Mouse (Mus musculus) midbrain, postnatal 0 days (tissue): ENCODE measurements around the gene Ppp1r9a. TPM values are rescaled to one million over a fixed set of nuclear protein-coding genes. Genes with fewer than 3 reads are reported as not detected.

ENCODE experiments used
- ATAC-seq: fragments of 200-750 bp; cut with Nextera tagmentation; 2 replicates; pipeline ENCODE4 v1.8.0; 2017; ENCODE audit warnings: moderate number of reproducible peaks, mild to moderate bottlenecking, moderate TSS enrichment, moderate library complexity; ENCODE audit not compliant: low FRiP score
- DNase-seq: peaks from one replicate; pipeline ENCODE4 v3.0.0-alpha.2; 2015; ENCODE audit warnings: low spot score
- H3K27ac ChIP-seq: fragments of 300-500 bp; sonication (generic); 2 replicates; pipeline ENCODE4 v1.5.1; 2014; ENCODE audit warnings: low read depth, mild to moderate bottlenecking, low read length, mixed read lengths
- H3K27me3 ChIP-seq: fragments of 300-500 bp; sonication (generic); 2 replicates; pipeline ENCODE4 v1.6.1; 2014; ENCODE audit warnings: low read length, control low read depth, mixed read lengths; ENCODE audit not compliant: insufficient read depth
- H3K36me3 ChIP-seq: fragments of 300-500 bp; sonication (generic); 2 replicates; pipeline ENCODE4 v1.6.1; 2014; ENCODE audit warnings: low read length, control low read depth, mixed read lengths; ENCODE audit not compliant: insufficient read depth
- H3K4me1 ChIP-seq: fragments of 300-500 bp; sonication (generic); 2 replicates; pipeline ENCODE4 v1.6.1; 2014; ENCODE audit warnings: mild to moderate bottlenecking, control low read depth, antibody characterized with exemption, low read length, mixed read lengths; ENCODE audit not compliant: insufficient read depth
- H3K4me2 ChIP-seq: fragments of 300-500 bp; sonication (generic); 2 replicates; pipeline ENCODE4 v1.6.1; 2014; ENCODE audit warnings: low read depth, mild to moderate bottlenecking, low read length, mixed read lengths; ENCODE audit not compliant: poor library complexity, severe bottlenecking
- H3K4me3 ChIP-seq: fragments of 300-500 bp; sonication (generic); 2 replicates; pipeline ENCODE4 v1.5.1; 2014; ENCODE audit warnings: low read depth, mild to moderate bottlenecking, low read length, moderate library complexity
- H3K9ac ChIP-seq: fragments of 300-500 bp; sonication (generic); replicated peaks from 2 replicates; pipeline ENCODE4 v1.6.1; 2014; ENCODE audit warnings: mild to moderate bottlenecking, low read length, moderate library complexity, mixed read lengths; ENCODE audit not compliant: poor library complexity, severe bottlenecking
- H3K9me3 ChIP-seq: fragments of 300-500 bp; sonication (generic); 2 replicates; pipeline ENCODE4 v1.6.1; 2016; ENCODE audit warnings: low read length, control low read depth
- CTCF ChIP-seq: IDR thresholded peaks from 2 replicates; pipeline ENCODE4 v1.5.1; 2016; ENCODE audit warnings: antibody characterized with exemption, mild to moderate bottlenecking
- WGBS: fragments of 180-500 bp; shearing (Covaris S2); extraction: QIAGEN DNeasy Blood & Tissue Kit; methylation state at CpG from one replicate; pipeline ENCODE4 v1.1.7; 2014; 5-methylcytosine and 5-hydroxymethylcytosine counted together
- polyA plus RNA-seq: library from polyadenylated mRNA; unstranded; fragments of >200 nt; fragmentation: Nextera tagmentation; extraction: Ambion mirVana; gene quantifications from 2 replicates; pipeline ENCODE4 v1.2.1, GENCODE M21; 2015
- total RNA-seq: library from RNA; depleted of rRNA; stranded (reverse); fragments of >200 nt; gene quantifications from 2 replicates; pipeline ENCODE4 v1.2.3, GENCODE M21; 2014

Gene Ppp1r9a
- total and polyA plus RNA-seq, 2 experiments from 2014 or later: 43.6 to 66.3 TPM

DNA sequence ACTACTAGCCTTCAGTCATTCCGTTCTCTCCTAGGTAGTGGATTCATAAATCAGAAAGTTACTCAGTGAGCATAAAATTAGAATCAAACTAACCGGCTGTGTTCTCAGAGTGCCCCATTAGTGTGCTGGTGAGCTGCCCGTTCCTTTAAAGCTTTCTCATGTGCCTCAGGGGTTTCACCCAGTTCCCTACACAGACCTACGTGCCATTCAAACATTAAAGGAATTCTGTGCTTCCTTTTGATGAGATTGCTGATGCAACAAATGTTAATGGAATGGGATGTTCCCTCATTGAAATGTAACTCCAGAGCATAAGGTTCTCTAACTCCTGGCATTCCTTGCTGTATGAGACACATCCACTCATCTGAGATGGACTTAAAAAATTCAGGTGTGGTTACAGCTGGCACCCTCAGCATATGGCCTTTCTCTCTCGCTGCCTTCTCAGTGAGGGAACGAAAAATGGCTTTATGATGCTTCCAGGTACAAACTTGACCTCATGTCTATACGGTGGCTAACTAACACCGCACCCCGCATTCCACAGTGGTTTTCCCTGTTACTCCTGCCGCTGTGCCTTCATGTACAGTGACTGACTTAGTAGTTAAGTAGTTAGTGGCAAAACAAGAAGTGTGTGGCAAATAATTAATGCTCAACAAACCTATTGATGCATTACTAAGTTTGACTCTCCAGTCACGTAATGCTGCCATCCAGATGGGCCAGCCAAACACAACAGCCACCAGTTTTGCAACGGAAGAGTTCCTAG, 236.3 kb downstream of the Ppp1r9a start:
- Histone ChIP-seq H3K27ac (no peak overlapping the region), H3K4me2 (no peak overlapping the region), H3K4me1 (no peaks in the 10 kb centered on the region), H3K4me3 (no peak overlapping the region), H3K9me3 (no peaks in the 10 kb centered on the region), H3K9ac (no peak overlapping the region), H3K27me3 (no peaks in the 10 kb centered on the region), H3K36me3 (0 out of 2 replicates have a peak, but pooled peaks cover 6% of the 10 kb centered on the region)
- DNase-seq (no peak), ATAC-seq (no peak)
- WGBS: 85% methylated on average over 12 of the region's 12 CpGs
- TF ChIP-seq CTCF: no peak

DNA sequence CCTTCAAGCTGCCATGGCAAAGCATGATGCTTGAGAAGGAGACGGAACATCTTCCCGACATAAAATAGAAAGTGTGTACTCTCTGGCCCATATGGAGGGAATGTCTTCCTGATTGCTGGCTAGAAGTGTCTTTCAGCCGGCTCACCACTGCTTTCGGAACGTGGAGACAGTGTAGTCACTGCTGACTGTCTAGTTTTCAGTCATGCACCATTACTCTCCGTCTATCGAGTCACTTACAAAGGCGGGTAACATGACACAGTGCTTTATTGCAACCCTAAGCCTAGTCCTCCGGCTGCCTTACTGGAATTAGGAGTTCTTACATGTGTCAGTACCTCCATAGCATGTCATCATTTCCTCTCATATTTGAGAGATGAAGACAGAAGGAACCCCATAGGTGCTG, 236.9 kb downstream of the Ppp1r9a start:
- DNase-seq: no peak
- no peaks in the 10 kb centered on the region for H3K4me1 ChIP-seq
- no peak overlapping the region for H3K27ac ChIP-seq
- no peaks in the 10 kb centered on the region for H3K9me3 ChIP-seq
- ATAC-seq: no peak
- H3K36me3 ChIP-seq: 0 out of 2 replicates have a peak, but pooled peaks cover 6% of the 10 kb centered on the region
- H3K9ac ChIP-seq: no peak overlapping the region
- H3K4me3 ChIP-seq: no peak overlapping the region
- no peaks in the 10 kb centered on the region for H3K27me3 ChIP-seq
- no peak for TF ChIP-seq CTCF
- WGBS: 78% methylated on average over 9 of the region's 9 CpGs
- no peak overlapping the region for H3K4me2 ChIP-seq

DNA sequence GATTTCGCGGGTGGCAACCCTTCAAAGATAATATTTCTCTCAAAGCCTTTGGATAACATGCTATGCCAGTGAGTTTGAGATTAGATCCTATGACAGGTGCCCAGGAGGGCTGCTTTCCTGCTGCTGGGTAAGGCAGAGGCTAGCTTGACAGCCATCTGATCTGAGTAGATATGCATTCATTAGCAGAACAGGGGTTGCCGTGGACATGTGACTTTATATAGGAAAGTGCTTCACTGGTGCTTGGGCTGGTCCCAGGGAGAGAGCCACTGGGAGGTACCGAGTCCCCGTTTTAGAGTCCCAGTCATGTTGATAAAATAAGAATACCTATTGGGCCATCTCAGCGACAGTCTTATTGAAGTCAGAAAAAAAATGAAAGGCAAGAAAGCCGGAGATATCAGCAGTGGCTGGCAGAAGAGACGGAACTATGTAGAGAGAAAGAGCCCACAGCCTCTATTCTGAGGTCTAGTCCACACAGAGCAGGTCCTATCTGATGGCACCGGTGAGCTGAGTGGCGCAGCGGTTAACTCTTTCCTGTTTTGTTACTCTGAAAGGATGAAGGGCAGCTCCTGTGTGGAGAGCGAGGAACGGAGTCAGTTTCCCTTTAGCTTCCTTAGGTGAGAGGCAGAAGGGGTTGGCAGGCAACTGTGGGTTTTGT, 244.9 kb downstream of the Ppp1r9a start:
- 68% methylated on average over 13 of the region's 13 CpGs for WGBS
- DNase-seq (no peak), ATAC-seq (no peak)
- no peak overlapping the region for H3K27ac ChIP-seq
- no peak overlapping the region for H3K9ac ChIP-seq
- no peaks in the 10 kb centered on the region for H3K27me3 ChIP-seq
- no peaks in the 10 kb centered on the region for H3K9me3 ChIP-seq
- H3K36me3 ChIP-seq: no peaks in the 10 kb centered on the region
- TF ChIP-seq CTCF: no peak
- no peaks in the 10 kb centered on the region for H3K4me1 ChIP-seq
- no peak overlapping the region for H3K4me3 ChIP-seq
- H3K4me2 ChIP-seq: no peak overlapping the region

DNA sequence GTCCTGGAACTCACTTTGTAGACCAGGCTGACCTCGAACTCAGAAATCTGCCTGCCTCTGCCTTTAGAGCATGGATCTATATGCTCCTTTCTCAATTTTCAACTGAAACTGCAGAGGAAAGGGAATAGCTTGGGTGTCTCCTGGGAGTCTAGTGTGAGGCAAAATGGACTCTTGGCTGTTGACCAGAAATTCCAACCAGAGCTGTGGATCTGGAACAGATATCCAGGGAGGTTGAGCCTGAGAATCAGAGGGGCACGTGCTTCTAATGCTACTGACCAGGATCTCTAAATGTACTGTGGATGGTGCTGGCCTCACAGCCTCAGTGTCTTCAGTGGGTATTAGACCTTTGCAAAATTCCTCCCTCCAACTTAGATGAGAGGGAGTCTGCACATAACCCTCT, 247.2 kb downstream of the Ppp1r9a start:
- no peak overlapping the region for H3K27ac ChIP-seq
- DNase-seq (no peak), ATAC-seq (no peak)
- no peaks in the 10 kb centered on the region for H3K9me3 ChIP-seq
- H3K4me1 ChIP-seq: no peaks in the 10 kb centered on the region
- TF ChIP-seq CTCF: no peak
- WGBS: 88% methylated on average over 2 of the region's 2 CpGs
- no peak overlapping the region for H3K4me3 ChIP-seq
- H3K36me3 ChIP-seq: peaks cover 3% of the 10 kb centered on the region; the same call in 1 of the 2 replicates
- H3K9ac ChIP-seq: no peak overlapping the region
- H3K4me2 ChIP-seq: no peak overlapping the region
- no peaks in the 10 kb centered on the region for H3K27me3 ChIP-seq

DNA sequence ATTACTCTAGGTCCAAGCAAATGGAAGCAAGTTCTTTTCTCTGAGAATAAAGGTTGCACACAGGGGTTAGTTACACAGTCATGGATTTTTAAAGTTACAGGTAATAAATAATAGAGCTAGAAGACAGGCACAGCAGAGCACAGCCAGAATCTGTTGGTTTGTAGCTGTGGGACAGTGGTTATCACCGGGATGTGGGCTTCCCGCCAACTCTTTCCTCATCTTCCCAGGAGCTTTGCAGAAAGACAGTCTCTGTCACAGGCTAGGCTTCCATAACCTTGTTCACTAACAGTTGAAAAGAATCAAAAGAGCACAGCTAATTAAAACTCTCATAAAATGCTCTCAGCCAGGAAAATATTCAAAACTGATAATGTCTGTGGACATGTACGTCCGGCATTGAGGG, 248.5 kb downstream of the Ppp1r9a start:
- Histone ChIP-seq H3K9ac (no peak overlapping the region), H3K27me3 (no peaks in the 10 kb centered on the region), H3K36me3 (peaks cover 9% of the 10 kb centered on the region; the same call in 1 of the 2 replicates), H3K9me3 (no peaks in the 10 kb centered on the region), H3K4me2 (no peak overlapping the region), H3K4me3 (no peak overlapping the region), H3K4me1 (no peaks in the 10 kb centered on the region), H3K27ac (no peak overlapping the region)
- 40% methylated on average over 4 of the region's 4 CpGs for WGBS
- DNase-seq (no peak), ATAC-seq (no peak)
- TF ChIP-seq CTCF: no peak

DNA sequence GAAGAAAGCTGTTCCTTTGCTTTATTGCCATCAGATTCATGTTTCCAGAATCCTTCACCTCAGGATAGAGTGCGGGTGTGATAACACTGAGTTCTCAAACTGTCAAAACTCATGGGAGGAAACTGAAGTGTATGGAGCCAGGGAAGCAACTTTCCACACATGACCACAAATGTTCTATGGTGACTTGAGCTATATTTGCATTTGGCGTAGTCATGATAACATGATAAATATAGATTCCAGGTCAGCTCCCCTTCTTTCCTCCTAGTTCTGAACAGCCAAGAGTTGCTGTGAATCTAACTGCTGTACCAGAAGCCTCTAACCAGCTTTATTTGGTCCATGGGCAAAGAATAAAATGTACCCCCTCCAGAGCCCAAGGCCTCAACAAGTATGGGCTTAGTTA, 249.5 kb downstream of the Ppp1r9a start:
- no peaks in the 10 kb centered on the region for H3K27me3 ChIP-seq
- no peak for TF ChIP-seq CTCF
- WGBS: 89% methylated on average over 2 of the region's 2 CpGs
- H3K4me1 ChIP-seq: no peaks in the 10 kb centered on the region
- no peak for ATAC-seq
- H3K4me2 ChIP-seq: no peak overlapping the region
- H3K9ac ChIP-seq: no peak overlapping the region
- no peak overlapping the region for H3K4me3 ChIP-seq
- DNase-seq: no peak
- H3K36me3 ChIP-seq: peaks cover 9% of the 10 kb centered on the region; the same call in 1 of the 2 replicates
- no peaks in the 10 kb centered on the region for H3K9me3 ChIP-seq
- H3K27ac ChIP-seq: no peak overlapping the region
